Mouse (Mus musculus): Measurements from ENCODE around the gene Mlxipl. TPM values are rescaled to one million over a fixed set of nuclear protein-coding genes. Genes with fewer than 3 reads are reported as not detected.
A peak's percentile ranks its signal among the peaks of the same experiment; 100 is the strongest.

Gene Mlxipl
- polyA plus RNA-seq, 1 experiment from 2014 or later: 3.6 TPM

- Histone ChIP-seq H3K4me1 (ENCODE audit: control insufficient read depth, insufficient read depth, low read length) (0 out of 2 replicates have a peak, but pooled peaks cover 9% of the 10 kb centered on the region), H3K9me3 (ENCODE audit: control insufficient read depth, low read depth, low read length) (0 out of 2 replicates have a peak, but pooled peaks cover 5% of the 10 kb centered on the region), H3K4me2 (replicated peaks; ENCODE audit: low read depth, low read length) (no peak overlapping the region), H3K27ac (ENCODE audit: low read length) (peak overlapping the region; percentile 75), H3K4me3 (ENCODE audit: low read depth, low read length) (no peak overlapping the region), H3K36me3 (ENCODE audit: control insufficient read depth, insufficient read depth, low read length) (peaks cover 42% of the 10 kb centered on the region), H3K27me3 (ENCODE audit: control insufficient read depth, insufficient read depth, low read length) (no peaks in the 10 kb centered on the region), H3K9ac (replicated peaks; ENCODE audit: low read depth, low read length) (no peak overlapping the region)
- WGBS: 35% methylated on average over 8 of the region's 8 CpGs
- ATAC-seq (ENCODE audit: insufficient number of reproducible peaks, insufficient read depth, low FRiP score, low read depth): no peak
Observed at GRCm38 (mm10) chr5:135183131-135183861, 93.6 kb downstream of the Mlxipl start.

GRCm38 (mm10) chr5:135185016-135185415 is 95.3 kb downstream of the Mlxipl start:
- WGBS: 94% methylated on average over 3 of the region's 3 CpGs
- no peak for ATAC-seq (ENCODE audit: insufficient number of reproducible peaks, insufficient read depth, low FRiP score, low read depth)
- H3K9ac ChIP-seq (replicated peaks; ENCODE audit: low read depth, low read length): no peak overlapping the region
- no peak overlapping the region for H3K4me3 ChIP-seq (ENCODE audit: low read depth, low read length)
- H3K9me3 ChIP-seq (ENCODE audit: control insufficient read depth, low read depth, low read length): 0 out of 2 replicates have a peak, but pooled peaks cover 5% of the 10 kb centered on the region
- no peak overlapping the region for H3K4me2 ChIP-seq (replicated peaks; ENCODE audit: low read depth, low read length)
- H3K36me3 ChIP-seq (ENCODE audit: control insufficient read depth, insufficient read depth, low read length): peaks cover 26% of the 10 kb centered on the region
- no peak overlapping the region for H3K27ac ChIP-seq (ENCODE audit: low read length)
- H3K27me3 ChIP-seq (ENCODE audit: control insufficient read depth, insufficient read depth, low read length): no peaks in the 10 kb centered on the region
- H3K4me1 ChIP-seq (ENCODE audit: control insufficient read depth, insufficient read depth, low read length): peaks cover 22% of the 10 kb centered on the region

GRCm38 (mm10) chr5:135185596-135185995 is 95.9 kb downstream of the Mlxipl start:
- Histone ChIP-seq H3K4me3 (ENCODE audit: low read depth, low read length) (no peak overlapping the region), H3K27ac (ENCODE audit: low read length) (no peak overlapping the region), H3K4me2 (replicated peaks; ENCODE audit: low read depth, low read length) (no peak overlapping the region), H3K9me3 (ENCODE audit: control insufficient read depth, low read depth, low read length) (0 out of 2 replicates have a peak, but pooled peaks cover 5% of the 10 kb centered on the region), H3K4me1 (ENCODE audit: control insufficient read depth, insufficient read depth, low read length) (peaks cover 25% of the 10 kb centered on the region), H3K27me3 (ENCODE audit: control insufficient read depth, insufficient read depth, low read length) (no peaks in the 10 kb centered on the region), H3K36me3 (ENCODE audit: control insufficient read depth, insufficient read depth, low read length) (peaks cover 21% of the 10 kb centered on the region), H3K9ac (replicated peaks; ENCODE audit: low read depth, low read length) (no peak overlapping the region)
- no peak for ATAC-seq (ENCODE audit: insufficient number of reproducible peaks, insufficient read depth, low FRiP score, low read depth)
- WGBS: 46% methylated on average over 3 of the region's 3 CpGs

- peak overlapping the region; percentile 99 for H3K9ac ChIP-seq (replicated peaks; ENCODE audit: low read depth, low read length)
- peak overlapping the region; percentile 71 for H3K4me2 ChIP-seq (replicated peaks; ENCODE audit: low read depth, low read length)
- H3K36me3 ChIP-seq (ENCODE audit: control insufficient read depth, insufficient read depth, low read length): peaks cover 20% of the 10 kb centered on the region
- 18% methylated on average over 10 of the region's 10 CpGs for WGBS
- peak overlapping the region; percentile 100 for H3K4me3 ChIP-seq (ENCODE audit: low read depth, low read length)
- peak overlapping the region; percentile 97 for H3K27ac ChIP-seq (ENCODE audit: low read length)
- H3K9me3 ChIP-seq (ENCODE audit: control insufficient read depth, low read depth, low read length): 0 out of 2 replicates have a peak, but pooled peaks cover 5% of the 10 kb centered on the region
- peaks cover 28% of the 10 kb centered on the region for H3K4me1 ChIP-seq (ENCODE audit: control insufficient read depth, insufficient read depth, low read length)
- H3K27me3 ChIP-seq (ENCODE audit: control insufficient read depth, insufficient read depth, low read length): no peaks in the 10 kb centered on the region
- ATAC-seq (ENCODE audit: insufficient number of reproducible peaks, insufficient read depth, low FRiP score, low read depth): no peak
Observed at GRCm38 (mm10) chr5:135186231-135186620, 96.5 kb downstream of the Mlxipl start.

- H3K4me3 ChIP-seq (ENCODE audit: low read depth, low read length): peak within 1 kb of the TSS; percentile 100
- whole genome bisulfite sequencing: under 1% methylated on average over 57 of the region's 57 CpGs
- peak within 1 kb of the TSS; percentile 71 for H3K4me2 ChIP-seq (replicated peaks; ENCODE audit: low read depth, low read length)
- ATAC-seq (ENCODE audit: insufficient number of reproducible peaks, insufficient read depth, low FRiP score, low read depth): peak; percentile 98
- H3K4me1 ChIP-seq (ENCODE audit: control insufficient read depth, insufficient read depth, low read length): peaks cover 32% of the 10 kb centered on the region
- H3K9ac ChIP-seq (replicated peaks; ENCODE audit: low read depth, low read length): peak within 1 kb of the TSS; percentile 99
- no peaks in the 10 kb centered on the region for H3K27me3 ChIP-seq (ENCODE audit: control insufficient read depth, insufficient read depth, low read length)
- H3K9me3 ChIP-seq (ENCODE audit: control insufficient read depth, low read depth, low read length): 0 out of 2 replicates have a peak, but pooled peaks cover 5% of the 10 kb centered on the region
- H3K27ac ChIP-seq (ENCODE audit: low read length): peak within 1 kb of the TSS; percentile 97
- H3K36me3 ChIP-seq (ENCODE audit: control insufficient read depth, insufficient read depth, low read length): peaks cover 15% of the 10 kb centered on the region
Observed at GRCm38 (mm10) chr5:135186621-135187348, 97.1 kb downstream of the Mlxipl start, which contains the start of gene Baz1b. Gene Baz1b (plus strand): TSS chr5:135187264.

GRCm38 (mm10) chr5:135187349-135188213 is 97.9 kb downstream of the Mlxipl start:
- Histone ChIP-seq H3K36me3 (ENCODE audit: control insufficient read depth, insufficient read depth, low read length) (peaks cover 7% of the 10 kb centered on the region), H3K9ac (replicated peaks; ENCODE audit: low read depth, low read length) (peak overlapping the region; percentile 99), H3K4me2 (replicated peaks; ENCODE audit: low read depth, low read length) (peak overlapping the region; percentile 71), H3K27ac (ENCODE audit: low read length) (peak overlapping the region; percentile 97), H3K4me1 (ENCODE audit: control insufficient read depth, insufficient read depth, low read length) (peaks cover 32% of the 10 kb centered on the region), H3K9me3 (ENCODE audit: control insufficient read depth, low read depth, low read length) (0 out of 2 replicates have a peak, but pooled peaks cover 5% of the 10 kb centered on the region), H3K4me3 (ENCODE audit: low read depth, low read length) (peak overlapping the region; percentile 100), H3K27me3 (ENCODE audit: control insufficient read depth, insufficient read depth, low read length) (no peaks in the 10 kb centered on the region)
- ATAC-seq (ENCODE audit: insufficient number of reproducible peaks, insufficient read depth, low FRiP score, low read depth): peak; percentile 48
- under 1% methylated on average over 76 of the region's 102 CpGs for WGBS

Data from stomach, embryonic 14.5 days (tissue).